Comparison of ENCODE assay signal across 11 mouse cellular contexts in the genomic region with DNA sequence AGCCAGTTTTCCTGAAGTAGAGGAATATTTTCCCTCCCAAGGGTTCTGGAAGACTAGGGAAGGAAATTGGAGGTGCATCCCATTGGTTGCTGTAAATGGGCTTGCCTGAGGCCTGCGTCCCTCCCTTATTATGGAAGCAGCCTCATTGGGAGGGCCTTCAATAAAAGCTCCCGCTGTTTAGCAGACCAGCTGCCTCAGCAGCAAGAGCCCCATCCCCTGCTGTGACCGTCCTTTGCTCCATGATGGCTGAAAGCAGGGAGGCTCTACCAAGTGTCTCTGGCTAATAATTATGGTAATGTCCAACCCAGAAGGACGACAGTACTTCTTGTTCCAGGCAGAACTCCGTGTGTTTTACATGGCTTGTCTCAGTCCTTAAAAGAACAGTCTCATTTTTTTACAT. TPM values are rescaled to one million over a fixed set of nuclear protein-coding genes. Genes with fewer than 3 reads are reported as not detected.
A peak's percentile ranks its signal among the peaks of the same experiment; 100 is the strongest.
DNase-seq lines count a peak whose midpoint lies in the region; ATAC-seq and TF ChIP-seq lines count a peak whose summit lies in the region.
"Had no signal": no experiment of that assay in that cellular context is flagged by ENCODE, and none has a peak within 500 bp of the region (broad histone marks: within the 10 kb centered on the region; RNA-seq: fewer than 3 reads in every experiment).

No protein-coding gene starts in this region.

- H3K9me3 ChIP-seq in hindbrain, embryonic 16.5 days (ENCODE audit: control insufficient read depth, low read length) = no peaks in the 10 kb centered on the region
- H3K9me3 ChIP-seq in neural tube, embryonic 14.5 days (ENCODE audit: control insufficient read depth, low read length) = no peaks in the 10 kb centered on the region
- H3K9me3 ChIP-seq: embryonic facial prominence, embryonic 13.5 days; hindbrain, embryonic 15.5 days; stomach, embryonic 15.5 days had no signal

- DNase-seq in left cerebral cortex, postnatal 4 days = peak; percentile 63
- DNase-seq in left cerebral cortex, adult 2 months (ENCODE audit: extremely low spot score in 1 of 2, low spot score in 2 of 2) = no peak
- peak; percentile 23 for DNase-seq in embryo, embryonic 10.5 days (ENCODE audit: low spot score)
- DNase-seq in T-cell, adult 2 months (ENCODE audit: low spot score) = no peak
- DNase-seq in right cerebral cortex, adult 2 months (ENCODE audit: low spot score in 2 of 2) = no peak
- DNase-seq in left cerebral cortex, adult 18-20 months (ENCODE audit: low spot score in 2 of 2) = no peak

- no peak overlapping the region for H3K9ac ChIP-seq in hindbrain, embryonic 16.5 days (ENCODE audit: low read depth, low read length)
- no peak overlapping the region for H3K9ac ChIP-seq in neural tube, embryonic 14.5 days (replicated peaks; ENCODE audit: low read depth, low read length)
- H3K9ac ChIP-seq: embryonic facial prominence, embryonic 13.5 days; hindbrain, embryonic 15.5 days; stomach, embryonic 15.5 days had no signal

- H3K4me3 ChIP-seq in left cerebral cortex, adult 2 months = no peak overlapping the region
- H3K4me3 ChIP-seq in hindbrain, embryonic 16.5 days (ENCODE audit: low read length) = no peak overlapping the region
- H3K4me3 ChIP-seq in neural tube, embryonic 14.5 days (ENCODE audit: low read depth, low read length) = no peak overlapping the region
- H3K4me3 ChIP-seq: embryonic facial prominence, embryonic 13.5 days; hindbrain, embryonic 15.5 days; stomach, embryonic 15.5 days had no signal

- H3K27ac ChIP-seq in left cerebral cortex, adult 2 months = no peak overlapping the region
- no peak overlapping the region for H3K27ac ChIP-seq in hindbrain, embryonic 16.5 days (ENCODE audit: low read depth, low read length)
- no peak overlapping the region for H3K27ac ChIP-seq in neural tube, embryonic 14.5 days (ENCODE audit: low read depth, low read length)
- H3K27ac ChIP-seq: embryonic facial prominence, embryonic 13.5 days; hindbrain, embryonic 15.5 days; stomach, embryonic 15.5 days had no signal

- no peaks in the 10 kb centered on the region for H3K36me3 ChIP-seq in hindbrain, embryonic 16.5 days (ENCODE audit: control insufficient read depth, insufficient read depth, low read length)
- H3K36me3 ChIP-seq in neural tube, embryonic 14.5 days (ENCODE audit: control insufficient read depth, insufficient read depth, low read length) = no peaks in the 10 kb centered on the region
- H3K36me3 ChIP-seq: embryonic facial prominence, embryonic 13.5 days; hindbrain, embryonic 15.5 days; stomach, embryonic 15.5 days had no signal

- WGBS in hindbrain, embryonic 16.5 days = 10% methylated on average over 5 of the region's 5 CpGs
- 5% methylated on average over 5 of the region's 5 CpGs for WGBS in neural tube, embryonic 14.5 days

- TF ChIP-seq CTCF in left cerebral cortex, adult 2 months (IDR thresholded peaks at IDR 0.05) = no peak

- H3K4me2 ChIP-seq in hindbrain, embryonic 16.5 days (ENCODE audit: low read length) = no peak overlapping the region
- no peak overlapping the region for H3K4me2 ChIP-seq in neural tube, embryonic 14.5 days (ENCODE audit: low read depth, low read length)
- H3K4me2 ChIP-seq: embryonic facial prominence, embryonic 13.5 days; hindbrain, embryonic 15.5 days; stomach, embryonic 15.5 days had no signal

- H3K27me3 ChIP-seq in hindbrain, embryonic 16.5 days (replicated peaks; ENCODE audit: control insufficient read depth, insufficient read depth, low read length) = no peaks in the 10 kb centered on the region
- no peaks in the 10 kb centered on the region for H3K27me3 ChIP-seq in neural tube, embryonic 14.5 days (ENCODE audit: control insufficient read depth, insufficient read depth, low read length)
- H3K27me3 ChIP-seq: embryonic facial prominence, embryonic 13.5 days; hindbrain, embryonic 15.5 days; stomach, embryonic 15.5 days had no signal

- peak; percentile 58; the same call in 1 of the 2 replicates for ATAC-seq in hindbrain, embryonic 16.5 days
- peak; percentile 73 for ATAC-seq in neural tube, embryonic 14.5 days (ENCODE audit: low read depth)

- no peaks in the 10 kb centered on the region; the same call in 1 of the 2 replicates for H3K4me1 ChIP-seq in hindbrain, embryonic 16.5 days (ENCODE audit: control insufficient read depth, insufficient read depth, low read depth, low read length)
- H3K4me1 ChIP-seq in neural tube, embryonic 14.5 days (ENCODE audit: control insufficient read depth, insufficient read depth, low read length) = no peaks in the 10 kb centered on the region
- H3K4me1 ChIP-seq: embryonic facial prominence, embryonic 13.5 days; stomach, embryonic 15.5 days had no signal

- intact Hi-C loops in left cerebral cortex, postnatal 4 days (cut with DNase I) = no loop called here
- intact Hi-C loops in left cerebral cortex, adult 2 months (cut with DNase I) = no loop called here

RNA-seq across cellular contexts. Expression of gene Btg1, which starts 42.1 kb away (rescaled TPM):
- 10 to 100 TPM; 46.8 to 48.7 TPM for total RNA-seq in left cerebral cortex, postnatal 4 days (2021)
- total RNA-seq in left cerebral cortex, adult 2 months (2021) = 10 to 100 TPM; 35.2 to 36.4 TPM
- polyA plus RNA-seq in hindbrain, embryonic 16.5 days (2015; fragmentation: Nextera tagmentation; extraction: Ambion mirVana) = 34.8 and 41.1 TPM in 2 replicates
- polyA plus RNA-seq in neural tube, embryonic 14.5 days (2014; fragmentation: Nextera tagmentation; extraction: Ambion mirVana) = 51.1 and 53.3 TPM in 2 replicates
- 10 to 100 TPM; 33.7 to 37.3 TPM for total RNA-seq in left cerebral cortex, adult 18-20 months (2021)

Comparison
In these comparisons a context has a peak if more than half of its experiments do, and no peak if none do; other contexts are left out.
1. DNase-seq: peak in left cerebral cortex, postnatal 4 days (single experiment) and embryo, embryonic 10.5 days (single experiment); none in left cerebral cortex, adult 2 months (0 of 2), T-cell, adult 2 months (single experiment), right cerebral cortex, adult 2 months (0 of 2) and left cerebral cortex, adult 18-20 months (0 of 2).